Mouse (Mus musculus): Measurements from ENCODE around the gene Spaca3. TPM values are rescaled to one million over a fixed set of nuclear protein-coding genes. Genes with fewer than 3 reads are reported as not detected.
A peak's percentile ranks its signal among the peaks of the same experiment; 100 is the strongest.

The Spaca3 gene
- polyA plus RNA-seq, 1 experiment from 2014 or later = not detected

DNA sequence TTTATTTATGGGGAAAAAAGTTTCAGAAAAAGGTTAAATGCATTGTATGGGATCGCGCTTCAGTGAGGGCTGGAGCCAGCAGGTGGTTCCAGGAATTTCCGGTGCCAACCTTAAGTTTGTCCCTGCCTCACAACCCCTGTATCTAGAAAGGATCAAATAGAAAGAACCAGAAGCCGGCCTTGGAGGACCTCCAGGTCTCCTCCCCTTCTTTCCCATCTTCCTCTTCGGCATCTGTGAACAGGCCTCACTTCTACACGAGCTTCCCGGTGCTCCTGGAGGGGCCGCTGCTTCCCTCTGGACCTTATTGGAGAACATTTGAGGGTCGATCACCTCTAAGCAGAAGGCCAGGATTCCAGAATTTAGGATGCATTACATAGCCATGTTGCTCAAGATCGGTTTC is 45.3 kb downstream of the Spaca3 start:
- no peaks in the 10 kb centered on the region for H3K27me3 ChIP-seq
- H3K4me2 ChIP-seq = no peak overlapping the region
- H3K36me3 ChIP-seq = no peaks in the 10 kb centered on the region
- no peaks in the 10 kb centered on the region for H3K9me3 ChIP-seq
- no peak overlapping the region for H3K9ac ChIP-seq
- 90% methylated on average over 10 of the region's 10 CpGs for WGBS
- ATAC-seq (ENCODE audit: low read depth) = no peak
- H3K4me1 ChIP-seq (replicated peaks) = peaks cover 12% of the 10 kb centered on the region
- no peak overlapping the region for H3K4me3 ChIP-seq
- no peak overlapping the region for H3K27ac ChIP-seq (replicated peaks)

DNA sequence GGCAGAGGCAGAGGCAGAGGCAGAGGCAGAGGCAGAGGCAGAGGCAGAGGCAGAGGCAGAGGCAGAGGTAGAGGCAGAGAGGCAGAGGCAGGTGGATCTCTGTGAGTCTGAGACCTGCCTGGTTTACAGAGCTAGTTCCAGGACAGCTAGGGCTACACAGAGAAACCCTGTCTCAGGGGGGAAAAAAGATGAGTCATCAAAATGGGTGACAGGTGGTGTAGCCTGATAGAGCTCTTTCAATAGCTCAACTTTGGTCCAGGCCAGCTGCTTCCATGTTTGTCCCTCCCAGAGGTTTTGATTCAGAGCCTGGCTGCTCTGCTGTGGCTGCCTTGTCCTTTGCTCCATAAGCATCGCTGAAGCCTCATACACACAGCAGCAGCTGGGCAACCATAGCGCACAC is 46.4 kb downstream of the Spaca3 start:
- Histone ChIP-seq H3K9me3 (no peaks in the 10 kb centered on the region), H3K27ac (replicated peaks) (no peak overlapping the region), H3K4me2 (no peak overlapping the region), H3K4me1 (replicated peaks) (peaks cover 12% of the 10 kb centered on the region), H3K36me3 (no peaks in the 10 kb centered on the region), H3K4me3 (no peak overlapping the region), H3K9ac (no peak overlapping the region), H3K27me3 (no peaks in the 10 kb centered on the region)
- WGBS = 41% methylated on average over 2 of the region's 2 CpGs
- ATAC-seq (ENCODE audit: low read depth) = no peak; the same call in 1 of the 2 replicates

DNA sequence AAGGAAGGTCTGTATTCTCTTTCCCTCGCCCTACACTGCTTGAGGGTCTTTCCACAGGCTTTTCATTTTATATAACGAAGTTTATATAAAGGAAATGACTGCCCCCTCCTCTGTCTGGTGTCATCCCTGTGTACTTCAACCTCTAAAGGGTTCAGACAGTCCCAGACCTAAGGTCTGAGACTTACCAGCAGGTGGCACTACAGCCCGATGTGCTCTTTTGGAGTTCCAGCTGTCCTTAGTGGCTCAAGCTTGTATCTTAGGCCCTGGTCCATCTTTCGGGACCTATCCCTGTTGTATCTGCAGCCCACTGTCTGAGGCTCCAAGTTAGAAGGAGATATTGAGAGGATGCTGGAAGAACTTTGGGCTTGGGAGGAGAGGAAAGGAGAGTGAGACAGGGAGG is 48.3 kb downstream of the Spaca3 start:
- no peak overlapping the region for H3K4me2 ChIP-seq
- H3K9ac ChIP-seq = no peak overlapping the region
- H3K27ac ChIP-seq (replicated peaks) = no peak overlapping the region
- no peak overlapping the region for H3K4me3 ChIP-seq
- peaks cover 12% of the 10 kb centered on the region for H3K4me1 ChIP-seq (replicated peaks)
- ATAC-seq (ENCODE audit: low read depth) = 0 out of 2 replicates have a peak, but pooled peaks have one; percentile 59
- no peaks in the 10 kb centered on the region for H3K9me3 ChIP-seq
- no peaks in the 10 kb centered on the region for H3K36me3 ChIP-seq
- 34% methylated on average over 4 of the region's 4 CpGs for WGBS
- no peaks in the 10 kb centered on the region for H3K27me3 ChIP-seq

DNA sequence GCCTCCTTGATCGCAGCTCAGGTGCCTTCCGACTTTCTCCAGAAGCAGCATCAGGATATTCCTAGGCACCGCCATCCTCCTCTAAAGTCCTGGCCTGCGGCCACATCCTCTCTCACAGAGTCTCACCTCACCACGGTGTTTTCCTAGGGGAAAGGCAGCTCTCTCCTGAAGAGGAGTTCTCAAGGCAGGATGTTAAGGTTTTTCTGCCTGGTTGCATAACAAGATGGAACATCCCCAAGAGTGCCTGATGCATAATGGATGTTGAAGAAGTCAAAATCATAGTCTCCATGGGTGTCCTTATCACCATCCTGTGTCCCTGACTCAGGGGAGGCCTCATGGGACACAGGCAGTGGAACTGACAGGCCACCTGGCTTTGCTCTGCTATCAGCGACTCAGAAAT is 49.7 kb downstream of the Spaca3 start:
- Histone ChIP-seq H3K27me3 (no peaks in the 10 kb centered on the region), H3K9ac (no peak overlapping the region), H3K4me1 (replicated peaks) (peaks cover 10% of the 10 kb centered on the region), H3K4me2 (no peak overlapping the region), H3K27ac (replicated peaks) (no peak overlapping the region), H3K36me3 (no peaks in the 10 kb centered on the region), H3K9me3 (no peaks in the 10 kb centered on the region), H3K4me3 (no peak overlapping the region)
- no peak for ATAC-seq (ENCODE audit: low read depth)
- 93% methylated on average over 6 of the region's 6 CpGs for WGBS

DNA sequence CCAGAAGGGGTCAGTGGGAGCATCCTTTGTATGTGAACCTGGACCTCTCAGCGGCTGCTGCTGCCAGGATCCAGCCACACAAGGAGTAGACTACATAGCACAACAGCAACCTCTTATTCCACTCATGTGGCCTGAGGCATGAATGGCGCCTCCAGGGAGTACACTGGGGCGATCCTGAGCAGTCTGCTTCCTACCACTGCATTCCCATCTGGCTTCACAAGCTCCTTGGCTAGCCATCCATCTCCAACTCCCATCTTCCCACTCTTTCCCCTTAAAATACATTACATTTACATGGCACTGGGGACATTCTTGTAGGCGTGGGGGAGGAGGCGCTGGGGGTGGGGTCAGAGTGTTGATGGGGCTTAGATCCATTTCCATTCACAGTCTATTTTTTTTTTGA is 54.6 kb downstream of the Spaca3 start:
- Histone ChIP-seq H3K27ac (replicated peaks) (no peak overlapping the region), H3K9me3 (no peaks in the 10 kb centered on the region), H3K4me2 (no peak overlapping the region), H3K36me3 (0 out of 2 replicates have a peak, but pooled peaks cover 2% of the 10 kb centered on the region), H3K27me3 (no peaks in the 10 kb centered on the region), H3K9ac (no peak overlapping the region), H3K4me3 (no peak overlapping the region), H3K4me1 (replicated peaks) (peaks cover 5% of the 10 kb centered on the region)
- WGBS = 78% methylated on average over 5 of the region's 5 CpGs
- ATAC-seq (ENCODE audit: low read depth) = no peak

DNA sequence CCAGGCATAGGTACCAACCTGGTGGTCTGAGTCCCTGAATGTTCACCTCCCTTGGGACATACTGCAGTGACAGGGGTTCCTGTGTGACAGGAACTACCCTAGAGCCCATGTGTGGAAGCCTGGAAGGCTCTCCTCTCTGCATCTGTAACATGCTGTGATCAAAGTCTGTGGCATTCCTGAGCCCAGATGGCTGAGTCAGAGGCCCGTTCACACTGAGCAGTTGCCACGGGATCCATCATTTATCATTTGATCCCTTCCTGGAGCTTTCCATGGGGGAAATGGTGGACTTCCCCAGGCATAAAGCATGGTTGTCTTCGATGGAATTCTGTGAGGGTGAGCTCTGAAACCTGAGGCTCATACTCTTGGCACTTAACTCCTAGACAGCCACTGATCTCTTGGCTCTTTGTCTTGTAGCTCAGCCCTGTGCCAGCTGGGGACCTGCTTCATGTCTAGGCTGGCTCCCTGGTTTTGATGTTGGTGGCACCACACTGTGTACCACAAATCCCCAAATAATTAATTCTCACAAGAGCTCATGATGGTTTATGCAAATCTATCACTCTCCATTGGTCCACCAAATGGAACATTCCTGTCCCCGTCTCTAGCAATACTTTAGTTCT is 55.4 kb downstream of the Spaca3 start:
- no peaks in the 10 kb centered on the region for H3K27me3 ChIP-seq
- WGBS = 52% methylated on average over 4 of the region's 4 CpGs
- peaks cover 5% of the 10 kb centered on the region for H3K4me1 ChIP-seq (replicated peaks)
- no peak overlapping the region for H3K27ac ChIP-seq (replicated peaks)
- H3K36me3 ChIP-seq = 0 out of 2 replicates have a peak, but pooled peaks cover 2% of the 10 kb centered on the region
- no peak for ATAC-seq (ENCODE audit: low read depth)
- H3K9me3 ChIP-seq = no peaks in the 10 kb centered on the region
- H3K4me3 ChIP-seq = no peak overlapping the region
- no peak overlapping the region for H3K4me2 ChIP-seq
- no peak overlapping the region for H3K9ac ChIP-seq

Other genes with a start within 250 kb of the Spaca3 start
- gene Myo1d, start 78.3 kb upstream of the Spaca3 start, polyA plus RNA-seq (2015; fragmentation: Nextera tagmentation; extraction: Ambion mirVana) = 1.8 and 2.2 TPM in 2 replicates
- 29.3 and 34.8 TPM in 2 replicates for gene Tmem98, start 48.2 kb upstream of the Spaca3 start, polyA plus RNA-seq (2015; fragmentation: Nextera tagmentation; extraction: Ambion mirVana)

Data from neural tube, embryonic 13.5 days (tissue).